12 mouse cellular contexts compared by ENCODE assay signal in the genomic region with DNA sequence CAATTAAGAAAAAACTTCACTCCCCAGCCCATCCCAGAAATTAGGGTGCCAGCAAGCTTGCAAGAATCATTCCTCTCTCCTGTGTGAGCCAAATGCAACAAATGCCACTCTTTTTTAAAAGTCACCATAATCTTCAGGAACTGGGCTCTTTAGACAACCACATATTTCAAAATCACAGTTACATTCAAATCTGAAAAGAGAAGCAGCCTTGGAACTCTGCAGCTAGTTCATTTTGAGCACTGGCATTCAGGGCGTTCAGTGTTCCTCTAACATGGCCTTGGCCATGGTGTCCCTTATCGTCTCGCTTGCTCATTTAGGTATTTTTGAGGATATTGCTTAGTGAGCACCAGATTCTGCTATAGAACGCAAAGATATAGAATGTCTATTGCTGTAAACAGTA.
"Had no signal": no experiment of that assay in that cellular context is flagged by ENCODE, and none has a peak within 500 bp of the region (broad histone marks: within the 10 kb centered on the region; RNA-seq: fewer than 3 reads in every experiment).

No protein-coding gene starts in this region.

- DNase-seq: liver, embryonic 13.5 days; liver, postnatal 0 days; lung, adult 2 months; lung, postnatal 14 days; lung, postnatal 4 days; midbrain, embryonic 14.5 days; right cerebral cortex, postnatal 14 days; thymus, adult 18-20 months; thymus, postnatal 14 days; thymus, postnatal 36 days had no signal

- ATAC-seq: liver, postnatal 0 days; lung, postnatal 0 days; midbrain, embryonic 16.5 days had no signal
